Mouse (Mus musculus) lung, embryonic 15.5 days (tissue): ENCODE measurements around the gene Fnbp4. TPM values are rescaled to one million over a fixed set of nuclear protein-coding genes. Genes with fewer than 3 reads are reported as not detected.
"Not testable (repeated sequence)": the region's sequence is repeated elsewhere in the genome, so short reads cannot be mapped to it uniquely, and the experiment has no call there.

Experiments
- ATAC-seq: fragments of 200-750 bp; cut with Nextera tagmentation; 2 replicates; pipeline ENCODE4 v1.8.0; 2017; ENCODE audit warnings: moderate number of reproducible peaks, borderline replicate concordance; ENCODE audit not compliant: low FRiP score, low TSS enrichment; ENCODE audit errors: extremely low read depth
- H3K27ac ChIP-seq: fragments of 300-500 bp; sonication (generic); 2 replicates; pipeline ENCODE4 v1.5.1; 2015; ENCODE audit warnings: moderate library complexity, mild to moderate bottlenecking, inconsistent platforms
- H3K27me3 ChIP-seq: fragments of 300-500 bp; sonication (generic); 2 replicates; pipeline ENCODE4 v1.6.1; 2015; ENCODE audit warnings: inconsistent platforms
- H3K36me3 ChIP-seq: fragments of 300-500 bp; sonication (generic); 2 replicates; pipeline ENCODE4 v1.6.1; 2015; ENCODE audit warnings: inconsistent platforms
- H3K4me1 ChIP-seq: fragments of 300-500 bp; sonication (generic); 2 replicates; pipeline ENCODE4 v1.6.1; 2015; ENCODE audit warnings: inconsistent platforms
- H3K4me2 ChIP-seq: fragments of 300-500 bp; sonication (generic); 2 replicates; pipeline ENCODE4 v1.6.1; 2015; ENCODE audit warnings: inconsistent platforms, mild to moderate bottlenecking, moderate library complexity
- H3K4me3 ChIP-seq: fragments of 300-500 bp; sonication (generic); 2 replicates; pipeline ENCODE4 v1.5.1; 2015; ENCODE audit warnings: mild to moderate bottlenecking, inconsistent platforms
- H3K9ac ChIP-seq: fragments of 300-500 bp; sonication (generic); 2 replicates; pipeline ENCODE4 v1.6.1; 2015; ENCODE audit warnings: inconsistent platforms
- H3K9me3 ChIP-seq: fragments of 300-500 bp; sonication (generic); 2 replicates; pipeline ENCODE4 v1.6.1; 2016; ENCODE audit warnings: inconsistent platforms
- WGBS: fragments of 180-500 bp; shearing (Covaris S2); methylation state at CpG from one replicate; pipeline ENCODE4 v1.1.7; 2015; 5-methylcytosine and 5-hydroxymethylcytosine counted together
- polyA plus RNA-seq: library from polyadenylated mRNA; unstranded; fragments of >200 nt; fragmentation: Nextera tagmentation; extraction: Ambion mirVana; gene quantifications from 2 replicates; pipeline ENCODE4 v1.2.1, GENCODE M21; 2015

Fnbp4 gene
- polyA plus RNA-seq, 1 experiment from 2014 or later, result 89.0 TPM

GRCm38 (mm10) chr2:90788126-90788525 is 43.0 kb downstream of the Fnbp4 start:
- no peaks in the 10 kb centered on the region for H3K9me3 ChIP-seq
- no peak overlapping the region for H3K27ac ChIP-seq
- H3K36me3 ChIP-seq, result no peaks in the 10 kb centered on the region
- H3K4me2 ChIP-seq, result no peak overlapping the region
- peaks cover 5% of the 10 kb centered on the region for H3K4me1 ChIP-seq
- ATAC-seq, result no peak
- peaks cover 5% of the 10 kb centered on the region; the same call in 1 of the 2 replicates for H3K27me3 ChIP-seq
- WGBS, result 81% methylated on average over 2 of the region's 2 CpGs
- H3K4me3 ChIP-seq, result no peak overlapping the region
- no peak overlapping the region for H3K9ac ChIP-seq

GRCm38 (mm10) chr2:90808241-90809126 is 63.3 kb downstream of the Fnbp4 start:
- Histone ChIP-seq H3K4me1 (no peaks in the 10 kb centered on the region), H3K27me3 (no peaks in the 10 kb centered on the region), H3K27ac (no peak overlapping the region), H3K36me3 (no peaks in the 10 kb centered on the region), H3K4me3 (no peak overlapping the region), H3K9me3 (no peaks in the 10 kb centered on the region), H3K4me2 (no peak overlapping the region), H3K9ac (no peak overlapping the region)
- 75% methylated on average over 6 of the region's 6 CpGs for WGBS
- 0 out of 2 replicates have a peak, but pooled peaks have one; percentile 27 for ATAC-seq

GRCm38 (mm10) chr2:90810751-90811150 is 65.6 kb downstream of the Fnbp4 start:
- H3K4me1 ChIP-seq, result no peaks in the 10 kb centered on the region
- no peak overlapping the region for H3K9ac ChIP-seq
- no peak overlapping the region for H3K4me2 ChIP-seq
- H3K4me3 ChIP-seq, result no peak overlapping the region
- H3K27ac ChIP-seq, result no peak overlapping the region
- no peaks in the 10 kb centered on the region for H3K9me3 ChIP-seq
- H3K27me3 ChIP-seq, result no peaks in the 10 kb centered on the region
- WGBS, result 54% methylated on average over 8 of the region's 8 CpGs
- no peak for ATAC-seq
- H3K36me3 ChIP-seq, result no peaks in the 10 kb centered on the region

GRCm38 (mm10) chr2:90815266-90815665 is 70.1 kb downstream of the Fnbp4 start:
- Histone ChIP-seq H3K4me2 (no peak overlapping the region), H3K4me3 (no peak overlapping the region), H3K27me3 (no peaks in the 10 kb centered on the region), H3K4me1 (no peaks in the 10 kb centered on the region), H3K9ac (no peak overlapping the region), H3K9me3 (no peaks in the 10 kb centered on the region), H3K27ac (no peak overlapping the region), H3K36me3 (no peaks in the 10 kb centered on the region)
- ATAC-seq, result no peak
- WGBS, result 75% methylated on average over 2 of the region's 2 CpGs

DNA sequence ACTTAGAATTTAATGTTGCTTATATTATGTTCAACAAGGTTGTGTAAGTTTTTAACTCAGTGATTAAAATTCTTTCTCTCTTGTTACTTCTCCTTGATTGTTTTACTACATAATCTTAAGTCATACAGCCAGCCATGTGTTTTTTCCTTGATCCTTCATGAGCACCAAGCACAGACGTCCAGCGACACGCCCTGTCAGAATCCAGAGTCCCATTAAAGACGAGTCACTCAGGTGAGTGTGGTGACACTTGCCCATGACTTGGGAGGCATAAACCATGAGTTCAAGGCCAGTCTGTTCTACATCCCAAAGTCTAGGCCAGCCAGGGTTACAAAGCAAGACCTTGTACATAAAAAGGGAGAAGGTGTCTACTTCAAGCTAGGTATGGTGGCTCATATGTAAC is 71.0 kb downstream of the Fnbp4 start:
- no peaks in the 10 kb centered on the region for H3K36me3 ChIP-seq

GRCm38 (mm10) chr2:90818710-90819109 is 73.5 kb downstream of the Fnbp4 start:
- no peak overlapping the region for H3K4me2 ChIP-seq
- no peak overlapping the region for H3K4me3 ChIP-seq
- no peaks in the 10 kb centered on the region for H3K9me3 ChIP-seq
- no peaks in the 10 kb centered on the region for H3K27me3 ChIP-seq
- ATAC-seq, result no peak
- H3K4me1 ChIP-seq, result no peaks in the 10 kb centered on the region
- no peak overlapping the region for H3K27ac ChIP-seq
- H3K36me3 ChIP-seq, result no peaks in the 10 kb centered on the region
- H3K9ac ChIP-seq, result no peak overlapping the region
- 80% methylated on average over 3 of the region's 3 CpGs for WGBS

More for the DNA sequence above, 71.0 kb downstream of the Fnbp4 start:
- no peak overlapping the region for H3K27ac ChIP-seq
- ATAC-seq, result no peak
- H3K4me2 ChIP-seq, result no peak overlapping the region
- H3K27me3 ChIP-seq, result no peaks in the 10 kb centered on the region
- no peaks in the 10 kb centered on the region for H3K4me1 ChIP-seq
- no peak overlapping the region for H3K9ac ChIP-seq
- H3K9me3 ChIP-seq, result no peaks in the 10 kb centered on the region
- no peak overlapping the region for H3K4me3 ChIP-seq
- WGBS, result 81% methylated on average over 4 of the region's 4 CpGs

DNA sequence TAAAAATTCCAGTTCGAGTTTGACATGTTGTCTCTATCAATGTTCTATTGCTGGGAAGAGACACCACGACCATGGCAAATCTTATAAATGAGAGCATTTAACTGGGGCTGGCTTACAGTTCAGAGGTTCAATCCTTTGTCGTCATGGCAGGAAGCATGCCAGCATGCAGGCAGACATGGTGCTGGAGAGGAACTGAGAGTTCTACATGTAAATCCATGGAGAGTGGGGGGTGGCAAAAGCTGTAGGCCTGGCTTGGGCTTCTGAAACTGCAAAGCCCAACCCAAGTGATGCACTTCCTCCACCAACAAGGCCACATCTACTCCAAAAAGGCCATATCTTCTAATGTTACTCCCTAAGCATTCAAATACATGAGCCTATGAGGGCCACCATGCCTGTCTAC is 75.7 kb downstream of the Fnbp4 start:
- Histone ChIP-seq H3K4me2 (no peak overlapping the region), H3K9me3 (no peaks in the 10 kb centered on the region), H3K27me3 (no peaks in the 10 kb centered on the region), H3K27ac (no peak overlapping the region), H3K36me3 (no peaks in the 10 kb centered on the region), H3K9ac (no peak overlapping the region), H3K4me3 (no peak overlapping the region), H3K4me1 (no peaks in the 10 kb centered on the region)
- WGBS, result 75% methylated on average over 3 of the region's 3 CpGs
- ATAC-seq, result no peak

GRCm38 (mm10) chr2:90822978-90823377 is 77.8 kb downstream of the Fnbp4 start:
- no peak overlapping the region for H3K4me2 ChIP-seq
- H3K36me3 ChIP-seq, result no peaks in the 10 kb centered on the region
- 80% methylated on average over 2 of the region's 2 CpGs for WGBS

GRCm38 (mm10) chr2:90823781-90824180 is 78.6 kb downstream of the Fnbp4 start:
- H3K36me3 ChIP-seq, result no peaks in the 10 kb centered on the region
- no peak overlapping the region for H3K4me2 ChIP-seq
- H3K27ac ChIP-seq, result no peak overlapping the region
- no peaks in the 10 kb centered on the region for H3K9me3 ChIP-seq
- no peak overlapping the region for H3K4me3 ChIP-seq
- H3K9ac ChIP-seq, result no peak overlapping the region
- no peaks in the 10 kb centered on the region for H3K4me1 ChIP-seq
- WGBS, result 83% methylated on average over 6 of the region's 6 CpGs
- no peak for ATAC-seq
- no peaks in the 10 kb centered on the region for H3K27me3 ChIP-seq

More at GRCm38 (mm10) chr2:90822978-90823377, 77.8 kb downstream of the Fnbp4 start:
- H3K9me3 ChIP-seq, result no peaks in the 10 kb centered on the region
- no peaks in the 10 kb centered on the region for H3K4me1 ChIP-seq
- no peak overlapping the region for H3K27ac ChIP-seq
- ATAC-seq, result no peak
- no peaks in the 10 kb centered on the region for H3K27me3 ChIP-seq
- no peak overlapping the region for H3K4me3 ChIP-seq
- no peak overlapping the region for H3K9ac ChIP-seq

GRCm38 (mm10) chr2:90824528-90824927 is 79.4 kb downstream of the Fnbp4 start:
- not testable (repeated sequence) for H3K9ac ChIP-seq, H3K4me3 ChIP-seq, H3K36me3 ChIP-seq, ATAC-seq, H3K27ac ChIP-seq, H3K4me2 ChIP-seq, H3K27me3 ChIP-seq, H3K9me3 ChIP-seq, H3K4me1 ChIP-seq
- 60% methylated on average over 10 of the region's 10 CpGs for WGBS

DNA sequence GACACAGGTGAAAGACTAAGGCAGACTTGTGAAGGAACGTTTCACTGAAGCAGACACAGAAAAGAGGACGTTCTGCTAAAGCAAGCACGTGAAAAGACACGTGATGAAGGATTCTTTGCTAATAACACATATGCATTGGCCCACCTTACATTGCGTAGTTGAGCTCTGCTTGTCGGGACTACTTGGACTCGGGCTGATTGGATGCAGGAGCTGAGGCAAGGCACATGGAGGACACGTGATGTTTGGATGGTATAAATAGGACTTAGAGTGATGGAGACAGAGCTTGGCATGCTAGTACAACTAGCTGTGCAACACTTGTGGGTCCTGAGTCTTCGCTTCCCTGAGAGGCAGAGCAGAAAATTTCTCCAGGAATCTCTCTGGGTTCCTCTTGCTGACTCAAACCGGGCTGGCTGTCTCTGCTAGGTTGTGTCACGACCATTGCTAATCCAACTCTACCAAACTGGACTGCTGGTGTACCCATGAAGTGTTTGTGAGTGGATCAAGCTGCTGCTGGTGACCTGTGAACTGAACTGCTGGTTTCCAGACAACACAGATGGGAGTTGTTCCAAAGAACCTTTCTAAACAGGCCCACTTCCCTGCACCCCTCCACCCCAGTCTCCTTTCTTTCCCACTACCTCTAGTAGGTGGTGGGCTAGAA is 80.5 kb downstream of the Fnbp4 start:
- ATAC-seq, result no peak
- 53% methylated on average over 11 of the region's 11 CpGs for WGBS
- no peak overlapping the region for H3K4me3 ChIP-seq

GRCm38 (mm10) chr2:90828739-90829138 is 83.6 kb downstream of the Fnbp4 start:
- Histone ChIP-seq H3K9ac (no peak overlapping the region), H3K27me3 (no peaks in the 10 kb centered on the region), H3K4me3 (no peak overlapping the region), H3K36me3 (no peaks in the 10 kb centered on the region), H3K4me1 (no peaks in the 10 kb centered on the region), H3K27ac (no peak overlapping the region), H3K4me2 (no peak overlapping the region), H3K9me3 (no peaks in the 10 kb centered on the region)
- 39% methylated on average over 7 of the region's 7 CpGs for WGBS
- no peak for ATAC-seq

More for the DNA sequence above, 80.5 kb downstream of the Fnbp4 start:
- no peaks in the 10 kb centered on the region for H3K9me3 ChIP-seq
- H3K4me2 ChIP-seq, result no peak overlapping the region
- H3K4me1 ChIP-seq, result no peaks in the 10 kb centered on the region
- H3K27ac ChIP-seq, result no peak overlapping the region
- no peak overlapping the region for H3K9ac ChIP-seq
- H3K36me3 ChIP-seq, result no peaks in the 10 kb centered on the region
- H3K27me3 ChIP-seq, result no peaks in the 10 kb centered on the region
